21 mouse cellular contexts compared by ENCODE assay signal in genomic region chr1:190989437-190990082, GRCm38 (mm10). TPM values are rescaled to one million over a fixed set of nuclear protein-coding genes. Genes with fewer than 3 reads are reported as not detected.
DNase-seq lines count a peak whose midpoint lies in the region; ATAC-seq and TF ChIP-seq lines count a peak whose summit lies in the region.
"Had no signal": no experiment of that assay in that cellular context is flagged by ENCODE, and none has a peak within 500 bp of the region (broad histone marks: within the 10 kb centered on the region; RNA-seq: fewer than 3 reads in every experiment).

No protein-coding gene starts in this region.

- no peak overlapping the region for H3K27ac ChIP-seq in kidney, adult 2 months (ENCODE audit: insufficient read depth, low read depth, low read length)
- H3K27ac ChIP-seq in kidney, embryonic 16.5 days (ENCODE audit: low read length): no peak overlapping the region
- no peak overlapping the region for H3K27ac ChIP-seq in midbrain, postnatal 0 days (ENCODE audit: low read depth, low read length)
- H3K27ac ChIP-seq in midbrain, embryonic 13.5 days: no peak overlapping the region
- no peak overlapping the region for H3K27ac ChIP-seq in stomach, postnatal 0 days (replicated peaks)
- H3K27ac ChIP-seq: intestine, embryonic 15.5 days; liver, embryonic 15.5 days had no signal

- ATAC-seq in kidney, embryonic 16.5 days (ENCODE audit: low FRiP score, low TSS enrichment): no peak
- no peak for ATAC-seq in midbrain, postnatal 0 days (ENCODE audit: low FRiP score)
- ATAC-seq in midbrain, embryonic 13.5 days: no peak
- ATAC-seq in stomach, postnatal 0 days (ENCODE audit: low FRiP score, low TSS enrichment): no peak
- ATAC-seq: activated CD4-positive, CD25-positive, alpha-beta regulatory T cell, adult 4 months; forebrain, embryonic 16.5 days; intestine, embryonic 15.5 days had no signal

- H3K4me3 ChIP-seq in kidney, adult 2 months (ENCODE audit: insufficient read depth, low read depth, low read length): no peak overlapping the region
- H3K4me3 ChIP-seq in kidney, embryonic 16.5 days (ENCODE audit: low read length): no peak overlapping the region
- no peak overlapping the region for H3K4me3 ChIP-seq in midbrain, postnatal 0 days (ENCODE audit: low read depth, low read length)
- H3K4me3 ChIP-seq in midbrain, embryonic 13.5 days (replicated peaks): no peak overlapping the region
- H3K4me3 ChIP-seq in stomach, postnatal 0 days (ENCODE audit: low read depth, low read length): no peak overlapping the region
- H3K4me3 ChIP-seq: heart, embryonic 12.5 days; intestine, embryonic 15.5 days; liver, embryonic 15.5 days; megakaryocyte, embryonic 14.5 days had no signal

- H3K27me3 ChIP-seq in kidney, adult 2 months (replicated peaks; ENCODE audit: control insufficient read depth, insufficient read depth, low read length): no peaks in the 10 kb centered on the region
- no peaks in the 10 kb centered on the region for H3K27me3 ChIP-seq in kidney, embryonic 16.5 days (ENCODE audit: insufficient read depth, low read length)
- no peaks in the 10 kb centered on the region for H3K27me3 ChIP-seq in midbrain, postnatal 0 days (ENCODE audit: insufficient read depth, low read length)
- H3K27me3 ChIP-seq in midbrain, embryonic 13.5 days: no peaks in the 10 kb centered on the region
- no peaks in the 10 kb centered on the region for H3K27me3 ChIP-seq in stomach, postnatal 0 days (ENCODE audit: control insufficient read depth, insufficient read depth, low read length)
- H3K27me3 ChIP-seq: heart, embryonic 12.5 days; intestine, embryonic 15.5 days; liver, embryonic 15.5 days had no signal

- TF ChIP-seq POLR2A in kidney, adult 2 months (IDR thresholded peaks at IDR 0.05; ENCODE audit: low read depth, low read length): no peak

- no peak for TF ChIP-seq EP300 in stomach, postnatal 0 days (optimal IDR thresholded peaks at IDR 0.05)

- no peak overlapping the region for H3K9ac ChIP-seq in kidney, embryonic 16.5 days (replicated peaks; ENCODE audit: low read length)
- H3K9ac ChIP-seq in midbrain, postnatal 0 days (replicated peaks; ENCODE audit: low read length, poor library complexity, severe bottlenecking): no peak overlapping the region
- no peak overlapping the region for H3K9ac ChIP-seq in midbrain, embryonic 13.5 days (replicated peaks)
- H3K9ac ChIP-seq in stomach, postnatal 0 days (ENCODE audit: low read length): no peak overlapping the region
- H3K9ac ChIP-seq: heart, embryonic 12.5 days; intestine, embryonic 15.5 days; liver, embryonic 15.5 days had no signal

- no peak for DNase-seq in kidney, adult 2 months
- DNase-seq in midbrain, postnatal 0 days (ENCODE audit: low spot score): no peak
- DNase-seq in R1 (ENCODE audit: low read depth, low spot score): peak; percentile 14
- no peak for DNase-seq in stomach, postnatal 0 days (ENCODE audit: low spot score)
- DNase-seq in layer of hippocampus, adult 11-12 months (ENCODE audit: low spot score): no peak
- no peak for DNase-seq in layer of hippocampus, postnatal 14 days (ENCODE audit: low spot score in 2 of 2)
- DNase-seq: cerebellum, adult 18-20 months; gastrocnemius, postnatal 36 days; kidney, postnatal 4 days; right cerebral cortex, adult 18-20 months had no signal

- no peak overlapping the region for H3K4me2 ChIP-seq in kidney, embryonic 16.5 days (replicated peaks; ENCODE audit: low read depth, low read length)
- H3K4me2 ChIP-seq in midbrain, postnatal 0 days (ENCODE audit: low read depth, low read length, poor library complexity, severe bottlenecking): no peak overlapping the region
- H3K4me2 ChIP-seq in midbrain, embryonic 13.5 days (replicated peaks): no peak overlapping the region
- H3K4me2 ChIP-seq in stomach, postnatal 0 days (replicated peaks; ENCODE audit: low read depth): no peak overlapping the region
- H3K4me2 ChIP-seq: heart, embryonic 12.5 days; intestine, embryonic 15.5 days; liver, embryonic 15.5 days had no signal

- 78% methylated on average over 9 of the region's 9 CpGs for WGBS in kidney, adult 2 months
- 82% methylated on average over 9 of the region's 9 CpGs for WGBS in kidney, embryonic 16.5 days
- 83% methylated on average over 9 of the region's 9 CpGs for WGBS in midbrain, postnatal 0 days
- WGBS in midbrain, embryonic 13.5 days: 82% methylated on average over 9 of the region's 9 CpGs
- 86% methylated on average over 9 of the region's 9 CpGs for WGBS in stomach, postnatal 0 days

- peak; percentile 37 for TF ChIP-seq CTCF in kidney, adult 2 months (conservative IDR thresholded peaks at IDR 0.05; ENCODE audit: insufficient read depth, insufficient read length, low read depth, low read length)
- TF ChIP-seq CTCF in midbrain, postnatal 0 days (IDR thresholded peaks at IDR 0.05): peak; percentile 25; the same call in 1 of the 2 replicates
- TF ChIP-seq CTCF in stomach, postnatal 0 days (IDR thresholded peaks at IDR 0.05; ENCODE audit: low read depth): peak; percentile 56

- no peaks in the 10 kb centered on the region for H3K4me1 ChIP-seq in kidney, adult 2 months (ENCODE audit: control insufficient read depth, insufficient read depth, low read length)
- H3K4me1 ChIP-seq in kidney, embryonic 16.5 days (ENCODE audit: insufficient read depth, low read length): no peaks in the 10 kb centered on the region
- no peaks in the 10 kb centered on the region for H3K4me1 ChIP-seq in midbrain, postnatal 0 days (ENCODE audit: insufficient read depth, low read length)
- no peaks in the 10 kb centered on the region for H3K4me1 ChIP-seq in midbrain, embryonic 13.5 days (replicated peaks)
- H3K4me1 ChIP-seq in stomach, postnatal 0 days (replicated peaks; ENCODE audit: control insufficient read depth, insufficient read depth): no peaks in the 10 kb centered on the region
- H3K4me1 ChIP-seq: heart, embryonic 12.5 days; intestine, embryonic 15.5 days; liver, embryonic 15.5 days had no signal

- H3K36me3 ChIP-seq in kidney, adult 2 months (ENCODE audit: control insufficient read depth, insufficient read depth, low read length): no peaks in the 10 kb centered on the region
- H3K36me3 ChIP-seq in kidney, embryonic 16.5 days (ENCODE audit: insufficient read depth, low read length): no peaks in the 10 kb centered on the region
- no peaks in the 10 kb centered on the region for H3K36me3 ChIP-seq in midbrain, postnatal 0 days (ENCODE audit: insufficient read depth, low read length)
- no peaks in the 10 kb centered on the region for H3K36me3 ChIP-seq in midbrain, embryonic 13.5 days
- H3K36me3 ChIP-seq in stomach, postnatal 0 days (ENCODE audit: control insufficient read depth, insufficient read depth, low read length): no peaks in the 10 kb centered on the region
- H3K36me3 ChIP-seq: heart, embryonic 12.5 days; intestine, embryonic 15.5 days; liver, embryonic 15.5 days had no signal

- H3K9me3 ChIP-seq in kidney, embryonic 16.5 days (ENCODE audit: low read length): no peaks in the 10 kb centered on the region
- H3K9me3 ChIP-seq in midbrain, postnatal 0 days (ENCODE audit: low read length): no peaks in the 10 kb centered on the region
- no peaks in the 10 kb centered on the region for H3K9me3 ChIP-seq in midbrain, embryonic 13.5 days
- H3K9me3 ChIP-seq in stomach, postnatal 0 days (ENCODE audit: control insufficient read depth, low read length): no peaks in the 10 kb centered on the region
- H3K9me3 ChIP-seq: heart, embryonic 12.5 days; intestine, embryonic 15.5 days; liver, embryonic 15.5 days had no signal

RNA-seq across cellular contexts. Expression of gene Vash2, which starts 10.5 kb away (rescaled TPM):
- 0.15 and 0.22 TPM in 2 replicates for polyA plus RNA-seq in kidney, adult 2 months (2012; rRNA removed)
- polyA plus RNA-seq in kidney, embryonic 16.5 days (2015; fragmentation: Nextera tagmentation; extraction: Ambion mirVana): 27.0 and 29.3 TPM in 2 replicates
- 46.1 and 51.2 TPM in 2 replicates for total RNA-seq in midbrain, postnatal 0 days (2014; rRNA removed)
- 48.8 and 49.5 TPM in 2 replicates for polyA plus RNA-seq in midbrain, postnatal 0 days (2015; fragmentation: Nextera tagmentation; extraction: Ambion mirVana)
- 77.2 and 77.5 TPM in 2 replicates for polyA plus RNA-seq in midbrain, embryonic 13.5 days (2015; fragmentation: Nextera tagmentation; extraction: Ambion mirVana)
- polyA plus RNA-seq in stomach, postnatal 0 days (2015; fragmentation: Nextera tagmentation; extraction: Ambion mirVana): 3.8 and 4.2 TPM in 2 replicates
- 1 to 10 TPM; 6.4 to 7.4 TPM for total RNA-seq in layer of hippocampus, postnatal 14 days (2021)

RNA-seq across cellular contexts. Expression of gene Flvcr1, which starts 36.4 kb away (rescaled TPM):
- polyA plus RNA-seq in kidney, adult 2 months (2012; rRNA removed): 10.8 and 16.1 TPM in 2 replicates
- polyA plus RNA-seq in kidney, embryonic 16.5 days (2015; fragmentation: Nextera tagmentation; extraction: Ambion mirVana): 6.0 and 6.2 TPM in 2 replicates
- 32.3 and 36.9 TPM in 2 replicates for total RNA-seq in midbrain, postnatal 0 days (2014; rRNA removed)
- 8.2 and 9.2 TPM in 2 replicates for polyA plus RNA-seq in midbrain, postnatal 0 days (2015; fragmentation: Nextera tagmentation; extraction: Ambion mirVana)
- 7.2 and 7.9 TPM in 2 replicates for polyA plus RNA-seq in midbrain, embryonic 13.5 days (2015; fragmentation: Nextera tagmentation; extraction: Ambion mirVana)
- 2.9 and 3.2 TPM in 2 replicates for polyA plus RNA-seq in stomach, postnatal 0 days (2015; fragmentation: Nextera tagmentation; extraction: Ambion mirVana)
- total RNA-seq in layer of hippocampus, postnatal 14 days (2021): 10 to 100 TPM; 18.6 to 21.6 TPM

RNA-seq across cellular contexts. Expression of gene Spata45, which starts 46.9 kb away (rescaled TPM):
- polyA plus RNA-seq in kidney, adult 2 months (2012; rRNA removed): not detected in 2 replicates
- polyA plus RNA-seq in kidney, embryonic 16.5 days (2015; fragmentation: Nextera tagmentation; extraction: Ambion mirVana): not detected in 2 replicates
- not detected in 2 replicates for total RNA-seq in midbrain, postnatal 0 days (2014; rRNA removed)
- not detected in 2 replicates for polyA plus RNA-seq in midbrain, postnatal 0 days (2015; fragmentation: Nextera tagmentation; extraction: Ambion mirVana)
- not detected in 2 replicates for polyA plus RNA-seq in midbrain, embryonic 13.5 days (2015; fragmentation: Nextera tagmentation; extraction: Ambion mirVana)
- not detected in 2 replicates for polyA plus RNA-seq in stomach, postnatal 0 days (2015; fragmentation: Nextera tagmentation; extraction: Ambion mirVana)
- not detected for total RNA-seq in layer of hippocampus, postnatal 14 days (2021)
- total RNA-seq: gastrocnemius, postnatal 36 days; left cerebral cortex, postnatal 10 days had no signal
- polyA plus RNA-seq: activated CD4-positive, CD25-positive, alpha-beta regulatory T cell, adult 4 months; forebrain, embryonic 16.5 days; heart, embryonic 12.5 days; hindbrain, embryonic 11.5 days; intestine, embryonic 15.5 days; liver, embryonic 15.5 days; thymus, postnatal 0 days had no signal
